Mouse (Mus musculus) thymus, postnatal 0 days (tissue): Measurements from ENCODE around the gene Mchr1. TPM values are rescaled to one million over a fixed set of nuclear protein-coding genes. Genes with fewer than 3 reads are reported as not detected.

Experiments used
- DNase-seq: peaks from one replicate; pipeline ENCODE4 v3.0.0-alpha.2; 2015; ENCODE audit warnings: low spot score
- polyA plus RNA-seq: library from polyadenylated mRNA; unstranded; fragments of >200 nt; fragmentation: Nextera tagmentation; extraction: Ambion mirVana; gene quantifications from 2 replicates; pipeline ENCODE4 v1.2.1, GENCODE M21; 2015

Gene Mchr1
- polyA plus RNA-seq, 1 experiment from 2014 or later = 0.26 TPM

- DNase-seq = no peak
Observed at GRCm38 (mm10) chr15:81272305-81273053, 37.2 kb downstream of the Mchr1 start.

DNA sequence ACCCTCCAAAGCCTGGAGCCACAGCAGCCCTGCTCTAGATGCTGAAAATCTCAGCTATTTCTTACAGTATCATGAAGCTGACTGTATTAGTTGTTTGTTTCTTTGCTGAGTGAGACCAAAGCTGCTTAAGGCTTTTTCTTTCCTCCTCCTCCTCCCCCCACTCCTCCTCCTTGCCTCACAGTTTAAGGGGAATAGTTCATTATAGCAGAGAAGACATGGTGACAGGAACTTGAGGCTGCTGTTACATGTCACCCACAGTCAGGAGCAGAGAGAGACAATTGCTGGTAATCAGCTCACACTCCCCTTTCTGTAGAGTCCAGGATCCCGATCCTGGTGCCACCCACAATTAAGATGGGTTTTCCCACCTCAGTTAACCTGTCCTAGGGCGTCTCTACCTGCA lies 38.1 kb downstream of the Mchr1 start:
- DNase-seq = no peak

DNA sequence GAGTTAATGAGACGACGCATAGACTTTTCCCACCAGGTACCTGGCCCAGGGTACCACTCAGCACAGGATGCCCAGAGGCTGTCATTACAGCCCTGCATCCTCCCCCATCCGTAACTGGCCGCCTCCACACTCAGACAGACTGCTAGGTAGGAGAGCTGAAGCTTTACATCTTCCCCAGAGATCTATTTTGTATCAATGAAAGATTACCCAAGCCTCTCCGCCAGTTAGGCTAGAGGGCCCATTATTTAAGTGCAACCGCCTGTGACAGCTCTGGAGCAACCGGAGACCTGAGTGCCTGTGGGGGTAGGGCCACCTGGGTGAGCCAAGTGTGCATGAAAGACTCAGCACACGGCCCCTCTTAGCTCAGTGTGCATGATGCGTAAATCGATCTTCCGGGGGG lies 42.6 kb downstream of the Mchr1 start:
- DNase-seq = no peak

DNA sequence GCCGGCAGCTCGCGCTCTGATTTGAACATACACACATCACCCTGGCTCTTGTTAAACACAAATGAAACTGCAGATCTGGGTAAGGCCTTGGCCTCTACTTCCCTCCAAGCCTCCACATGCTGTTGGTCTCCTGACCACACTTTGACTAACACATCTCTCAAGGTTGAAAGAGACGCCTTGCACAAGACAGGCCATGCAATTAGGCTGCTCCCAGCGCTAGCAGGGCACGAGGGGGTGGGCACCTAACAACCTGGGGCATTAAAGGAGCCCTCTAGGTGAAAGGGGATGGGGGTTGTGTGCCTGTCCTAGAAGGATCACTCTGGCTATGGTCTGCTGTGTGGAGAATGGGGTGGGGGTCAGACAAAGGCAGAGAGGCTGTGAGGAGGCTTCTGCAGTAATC lies 43.4 kb downstream of the Mchr1 start:
- DNase-seq = no peak

DNA sequence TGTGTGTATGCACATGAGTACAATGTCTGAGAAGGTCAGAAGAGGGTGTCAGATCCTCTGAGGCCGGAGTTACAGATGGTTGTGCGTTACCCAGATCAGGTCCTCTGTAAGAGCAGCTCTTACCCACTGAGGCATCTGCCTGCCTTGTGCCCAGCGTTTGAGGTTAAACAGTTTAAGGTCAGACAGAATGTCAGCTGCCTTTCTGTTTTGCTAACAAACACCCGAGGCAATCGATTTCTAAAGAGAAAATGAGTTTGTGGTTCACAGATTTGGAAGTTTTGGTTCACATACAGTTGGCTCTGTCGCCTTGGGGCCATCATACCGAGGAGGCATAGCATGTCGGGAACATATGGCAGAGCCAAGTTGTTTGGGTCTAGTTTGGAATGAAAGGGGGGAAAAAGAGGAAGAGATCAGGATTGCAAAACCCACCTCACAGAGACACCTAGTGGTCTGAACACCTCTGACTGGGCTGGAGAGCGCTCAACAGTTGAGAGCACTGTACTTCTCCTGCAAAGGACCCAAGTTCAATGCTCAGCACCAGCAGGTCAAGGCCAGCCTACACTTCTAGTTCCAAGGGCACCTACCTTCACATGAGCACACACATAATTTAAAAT lies 48.9 kb downstream of the Mchr1 start:
- no peak for DNase-seq

Other genes starting within 250 kb of the Mchr1 start
- gene Mrtfa, start 44.7 kb upstream of the Mchr1 start, polyA plus RNA-seq = 17.3 and 19.0 TPM in 2 replicates
- 105 and 106 TPM in 2 replicates for gene Slc25a17, start 125.3 kb downstream of the Mchr1 start, polyA plus RNA-seq
- 130 and 145 TPM in 2 replicates for gene St13, start 164.6 kb downstream of the Mchr1 start, polyA plus RNA-seq
- 6.9 and 9.4 TPM in 2 replicates for gene Xpnpep3, start 164.6 kb downstream of the Mchr1 start, polyA plus RNA-seq
- 0.63 and 1.4 TPM in 2 replicates for gene Dnajb7, start 172.8 kb downstream of the Mchr1 start, polyA plus RNA-seq
- gene Rbx1, start 230.8 kb downstream of the Mchr1 start, polyA plus RNA-seq = 650 and 668 TPM in 2 replicates